ENCODE assay signal across 9 mouse cellular contexts in the genomic region with DNA sequence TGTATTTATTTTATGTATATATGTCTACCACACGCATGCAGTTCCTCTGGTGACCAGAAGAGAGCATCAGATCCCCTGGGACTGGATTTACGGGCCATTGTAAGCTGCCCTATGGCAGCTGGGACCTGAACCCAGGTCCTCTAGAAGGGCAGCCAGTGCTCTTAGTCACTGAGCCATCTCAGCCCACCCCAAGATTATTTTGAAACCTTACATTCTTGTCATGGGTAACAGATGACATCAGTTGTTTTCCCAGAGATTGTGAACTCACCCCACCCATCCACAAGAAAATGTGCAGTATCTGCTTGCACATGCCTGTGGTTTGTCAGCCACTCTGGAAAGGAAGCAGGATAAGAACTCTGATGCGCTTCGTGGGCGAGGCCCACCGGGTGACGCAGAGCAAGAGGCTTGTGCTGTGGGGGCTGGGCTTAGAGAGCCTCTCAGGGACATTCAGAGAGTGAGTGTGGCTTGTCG. TPM values are rescaled to one million over a fixed set of nuclear protein-coding genes. Genes with fewer than 3 reads are reported as not detected.
DNase-seq lines count a peak whose midpoint lies in the region; ATAC-seq lines count a peak whose summit lies in the region.
"Had no signal": no experiment of that assay in that cellular context is flagged by ENCODE, and none has a peak within 500 bp of the region (broad histone marks: within the 10 kb centered on the region; RNA-seq: fewer than 3 reads in every experiment).

No protein-coding gene starts in this region.

- H3K27ac ChIP-seq in limb, embryonic 15.5 days, result no peak overlapping the region
- no peak overlapping the region for H3K27ac ChIP-seq in limb, embryonic 10.5 days
- H3K27ac ChIP-seq in midbrain, embryonic 13.5 days, result no peak overlapping the region
- H3K27ac ChIP-seq in hindbrain, embryonic 12.5 days, result no peak overlapping the region
- H3K27ac ChIP-seq: limb, embryonic 13.5 days had no signal

- ATAC-seq in limb, embryonic 15.5 days (ENCODE audit: insufficient number of reproducible peaks, low FRiP score, low TSS enrichment, low read depth), result peak; percentile 54; the same call in 1 of the 2 replicates
- no peak for ATAC-seq in midbrain, embryonic 13.5 days
- ATAC-seq in hindbrain, embryonic 12.5 days (ENCODE audit: low FRiP score), result no peak

- peaks cover 80% of the 10 kb centered on the region for H3K36me3 ChIP-seq in limb, embryonic 15.5 days
- peaks cover 84% of the 10 kb centered on the region for H3K36me3 ChIP-seq in limb, embryonic 10.5 days
- H3K36me3 ChIP-seq in midbrain, embryonic 13.5 days, result peaks cover 57% of the 10 kb centered on the region
- peaks cover 64% of the 10 kb centered on the region for H3K36me3 ChIP-seq in hindbrain, embryonic 12.5 days

- H3K4me1 ChIP-seq in limb, embryonic 15.5 days, result no peaks in the 10 kb centered on the region
- no peaks in the 10 kb centered on the region for H3K4me1 ChIP-seq in limb, embryonic 10.5 days
- no peaks in the 10 kb centered on the region for H3K4me1 ChIP-seq in midbrain, embryonic 13.5 days (replicated peaks)
- no peaks in the 10 kb centered on the region for H3K4me1 ChIP-seq in hindbrain, embryonic 12.5 days
- H3K4me1 ChIP-seq: limb, embryonic 13.5 days had no signal

- intact Hi-C loops in heart, postnatal 14 days (cut with DNase I), result no loop called here

- no peaks in the 10 kb centered on the region for H3K9me3 ChIP-seq in limb, embryonic 15.5 days
- peaks cover 3% of the 10 kb centered on the region; the same call in 1 of the 2 replicates for H3K9me3 ChIP-seq in limb, embryonic 10.5 days (replicated peaks)
- H3K9me3 ChIP-seq in midbrain, embryonic 13.5 days, result no peaks in the 10 kb centered on the region
- 0 out of 2 replicates have a peak, but pooled peaks cover 3% of the 10 kb centered on the region for H3K9me3 ChIP-seq in hindbrain, embryonic 12.5 days (replicated peaks)

- H3K27me3 ChIP-seq in limb, embryonic 15.5 days, result no peaks in the 10 kb centered on the region
- H3K27me3 ChIP-seq in limb, embryonic 10.5 days (ENCODE audit: low read depth, poor library complexity, severe bottlenecking), result no peaks in the 10 kb centered on the region
- no peaks in the 10 kb centered on the region for H3K27me3 ChIP-seq in midbrain, embryonic 13.5 days
- no peaks in the 10 kb centered on the region for H3K27me3 ChIP-seq in hindbrain, embryonic 12.5 days
- H3K27me3 ChIP-seq: limb, embryonic 13.5 days had no signal

- H3K9ac ChIP-seq in limb, embryonic 15.5 days, result no peak overlapping the region
- H3K9ac ChIP-seq in midbrain, embryonic 13.5 days (replicated peaks), result no peak overlapping the region
- no peak overlapping the region for H3K9ac ChIP-seq in hindbrain, embryonic 12.5 days
- H3K9ac ChIP-seq: limb, embryonic 13.5 days had no signal

- DNase-seq in limb, embryonic 10.5 days (ENCODE audit: low spot score), result no peak
- peak; percentile 62 for DNase-seq in c-Kit-positive CD71-negative TER-119-negative erythroid progenitor cells, embryonic 14.5 days (ENCODE audit: low read depth)
- peak; percentile 66 to 72 for DNase-seq in heart, postnatal 14 days
- DNase-seq in lung, postnatal 25 days (ENCODE audit: low spot score), result peak; percentile 77
- no peak for DNase-seq in MN1 (ENCODE audit: low spot score)

- WGBS in limb, embryonic 15.5 days, result 67% methylated on average over 8 of the region's 8 CpGs
- WGBS in limb, embryonic 10.5 days, result 92% methylated on average over 8 of the region's 8 CpGs
- WGBS in midbrain, embryonic 13.5 days, result 91% methylated on average over 8 of the region's 8 CpGs
- 90% methylated on average over 8 of the region's 8 CpGs for WGBS in hindbrain, embryonic 12.5 days

- no peak overlapping the region for H3K4me3 ChIP-seq in limb, embryonic 15.5 days
- no peak overlapping the region for H3K4me3 ChIP-seq in limb, embryonic 10.5 days
- H3K4me3 ChIP-seq in midbrain, embryonic 13.5 days (replicated peaks), result no peak overlapping the region
- no peak overlapping the region for H3K4me3 ChIP-seq in hindbrain, embryonic 12.5 days
- H3K4me3 ChIP-seq: limb, embryonic 13.5 days had no signal

- H3K4me2 ChIP-seq in limb, embryonic 15.5 days, result no peak overlapping the region
- no peak overlapping the region for H3K4me2 ChIP-seq in midbrain, embryonic 13.5 days (replicated peaks)
- no peak overlapping the region for H3K4me2 ChIP-seq in hindbrain, embryonic 12.5 days (replicated peaks)
- H3K4me2 ChIP-seq: limb, embryonic 13.5 days had no signal

RNA-seq across cellular contexts. Expression of a gene that starts 37.9 kb away (rescaled TPM):
- 27.1 and 29.1 TPM in 2 replicates for polyA plus RNA-seq in limb, embryonic 15.5 days (2015; fragmentation: Nextera tagmentation; extraction: Ambion mirVana)
- 42.7 and 42.9 TPM in 2 replicates for polyA plus RNA-seq in limb, embryonic 10.5 days (2016; fragmentation: Nextera tagmentation; extraction: Ambion mirVana)
- 10 to 100 TPM; 58.6 to 59.5 TPM for total RNA-seq in heart, postnatal 14 days (2021)
- 50.1 and 55.5 TPM in 2 replicates for polyA plus RNA-seq in midbrain, embryonic 13.5 days (2015; fragmentation: Nextera tagmentation; extraction: Ambion mirVana)
- polyA plus RNA-seq in hindbrain, embryonic 12.5 days (2016; fragmentation: Nextera tagmentation; extraction: Ambion mirVana), result 61.6 and 61.7 TPM in 2 replicates

Comparison
In these comparisons a context has a peak if more than half of its experiments do, and no peak if none do; other contexts are left out.
1. DNase-seq: peak in c-Kit-positive CD71-negative TER-119-negative erythroid progenitor cells, embryonic 14.5 days (single experiment), heart, postnatal 14 days (2 of 2) and lung, postnatal 25 days (single experiment); none in limb, embryonic 10.5 days (single experiment) and MN1 (single experiment).